Mouse (Mus musculus) B cell, adult 2 months (primary cell): ENCODE measurements at regions not wholly inside any gene's neighbourhood (a gene's known extent, or its start where the extent isn't known, plus 50 kb on each side); places are given as distances from the start of the nearest gene placed in this dataset.

Source experiments
- DNase-seq, 2 experiments: peaks; one replicate each; pipeline ENCODE4 v3.0.0; 2022

DNA sequence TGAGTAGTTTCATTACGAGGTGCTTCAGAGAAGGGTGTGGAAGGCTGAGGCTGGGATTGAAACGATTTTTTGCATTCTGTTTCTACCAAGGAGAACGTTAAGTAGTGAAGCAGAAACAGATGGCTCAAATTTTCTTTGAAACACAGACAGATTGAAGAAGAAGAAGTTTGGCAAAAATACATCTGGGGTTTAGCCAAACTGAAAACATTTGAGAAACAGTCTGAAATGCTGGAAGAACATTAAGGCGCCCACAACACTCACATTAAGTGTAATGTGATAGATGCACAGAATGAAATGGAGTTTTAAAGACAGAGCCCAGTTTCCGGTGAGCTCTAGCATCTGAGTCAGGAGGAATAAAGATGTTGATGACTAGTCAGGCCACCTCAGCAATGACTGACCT lies 275.5 kb downstream of the Gm5447 start:
- DNase-seq, result no peak

DNA sequence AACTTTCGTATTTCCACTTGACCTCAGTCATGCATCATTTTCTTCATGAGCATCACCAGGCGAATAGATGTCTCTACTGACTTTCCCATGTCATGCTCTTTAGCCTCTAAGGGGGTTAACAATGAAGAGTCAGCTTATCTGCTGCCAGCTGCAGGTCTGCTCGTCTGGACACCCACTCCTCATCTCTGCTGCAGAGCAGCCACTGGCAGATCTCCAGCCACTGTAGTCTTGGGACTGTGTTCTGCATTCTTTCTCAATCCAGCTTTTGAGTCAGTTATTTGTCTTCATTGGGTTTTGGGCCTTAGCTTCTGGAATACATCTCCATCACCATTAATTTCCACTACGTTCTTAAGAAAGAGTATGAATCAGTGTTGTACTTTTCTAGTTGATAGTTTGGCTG lies 280.0 kb downstream of the Gm5447 start:
- no peak for DNase-seq

- no peak for DNase-seq
These were observed 280.7 kb downstream of the Gm5447 start for GRCm38 (mm10) chr13:31254744-31255143.

- no peak for DNase-seq
These were observed 281.5 kb downstream of the Gm5447 start for GRCm38 (mm10) chr13:31255506-31255905.

GRCm38 (mm10) chr13:31267865-31268264 lies 288.1 kb upstream of the Foxq1 start:
- DNase-seq, result no peak

DNA sequence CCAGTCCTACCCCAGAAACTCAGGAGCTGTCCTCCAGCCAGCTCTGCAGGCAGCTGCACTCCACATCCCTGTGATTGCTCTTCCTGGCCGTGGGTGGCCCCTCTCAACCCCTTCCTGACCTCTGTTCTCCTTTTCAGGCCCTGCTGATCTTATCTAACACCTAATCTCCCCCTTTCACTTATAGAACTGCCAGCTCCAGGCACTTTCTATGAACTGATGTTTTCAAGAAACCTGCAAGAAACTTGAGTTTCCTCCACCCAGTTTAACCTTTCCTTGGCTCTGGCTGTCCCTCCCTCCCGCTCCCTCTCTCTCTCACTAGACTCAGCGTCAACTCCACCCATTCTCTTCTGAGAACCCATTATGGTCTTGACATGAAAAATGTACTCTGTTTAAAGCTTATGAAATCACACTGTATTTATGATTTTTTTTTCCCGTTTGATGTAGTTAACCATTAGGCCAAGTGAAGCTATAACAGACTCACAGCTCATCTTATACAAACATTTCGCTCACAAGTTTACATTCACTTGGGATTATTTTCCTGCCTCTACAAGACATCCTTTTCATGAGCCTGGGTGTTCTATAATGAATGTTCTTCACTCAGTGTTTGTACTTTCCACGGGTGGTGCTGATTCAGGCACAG lies 279.8 kb upstream of the Foxq1 start:
- no peak for DNase-seq

GRCm38 (mm10) chr13:31290630-31291029 lies 265.3 kb upstream of the Foxq1 start:
- no peak for DNase-seq

GRCm38 (mm10) chr13:31292584-31293387 lies 263.1 kb upstream of the Foxq1 start:
- DNase-seq, result no peak

DNA sequence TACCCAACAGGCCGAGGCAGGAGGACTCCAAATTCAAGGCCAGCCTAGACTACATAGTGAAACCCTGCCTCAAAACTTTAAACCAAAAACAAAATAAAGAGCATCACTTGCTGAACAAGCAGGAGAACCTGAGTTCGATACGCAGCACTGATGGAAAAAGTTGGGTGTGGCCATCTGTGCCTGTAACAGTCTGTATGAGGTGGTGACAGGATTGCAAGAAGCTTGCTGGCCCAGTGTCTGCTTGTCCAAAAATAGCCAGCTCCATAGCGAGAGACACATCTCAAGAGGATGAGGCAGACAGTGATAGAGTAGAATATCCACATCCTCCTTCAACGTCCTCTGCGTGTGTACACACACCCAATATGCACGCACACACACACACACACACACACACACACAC lies 261.9 kb upstream of the Foxq1 start:
- DNase-seq, result no peak

GRCm38 (mm10) chr13:31303194-31303593 lies 252.7 kb upstream of the Foxq1 start:
- no peak for DNase-seq

GRCm38 (mm10) chr13:31304286-31304865 lies 251.6 kb upstream of the Foxq1 start:
- no peak for DNase-seq

DNA sequence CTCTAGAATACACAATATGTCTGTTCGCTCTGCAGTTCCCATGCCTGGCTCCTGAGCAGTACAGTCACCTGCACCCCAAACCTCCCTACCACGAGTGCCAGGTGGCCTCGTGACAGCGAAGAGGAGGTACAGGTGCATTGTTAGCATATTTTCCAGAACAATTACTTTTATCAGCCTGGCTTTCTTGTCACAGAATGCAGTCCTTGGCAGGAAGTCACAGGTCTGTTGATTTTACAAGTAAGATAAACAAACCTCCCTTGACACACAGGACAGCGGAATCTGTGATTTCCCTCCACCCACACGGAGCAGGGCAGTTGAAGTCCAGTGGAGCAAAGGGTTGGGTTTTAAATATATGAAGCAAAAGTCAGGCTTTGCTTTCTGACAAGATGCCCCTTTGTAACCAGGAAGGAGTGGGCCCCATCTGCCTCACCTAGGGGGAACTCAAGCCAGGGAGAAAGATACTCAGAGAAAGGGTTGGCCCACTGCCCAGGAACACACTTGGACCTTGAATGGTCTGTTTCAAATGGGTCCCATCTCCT lies 246.8 kb upstream of the Foxq1 start:
- DNase-seq, result no peak

- DNase-seq, result no peak
These were observed 243.2 kb upstream of the Foxq1 start for GRCm38 (mm10) chr13:31312772-31313171.

- DNase-seq, result no peak
These were observed 242.1 kb upstream of the Foxq1 start for GRCm38 (mm10) chr13:31313821-31314220.

DNA sequence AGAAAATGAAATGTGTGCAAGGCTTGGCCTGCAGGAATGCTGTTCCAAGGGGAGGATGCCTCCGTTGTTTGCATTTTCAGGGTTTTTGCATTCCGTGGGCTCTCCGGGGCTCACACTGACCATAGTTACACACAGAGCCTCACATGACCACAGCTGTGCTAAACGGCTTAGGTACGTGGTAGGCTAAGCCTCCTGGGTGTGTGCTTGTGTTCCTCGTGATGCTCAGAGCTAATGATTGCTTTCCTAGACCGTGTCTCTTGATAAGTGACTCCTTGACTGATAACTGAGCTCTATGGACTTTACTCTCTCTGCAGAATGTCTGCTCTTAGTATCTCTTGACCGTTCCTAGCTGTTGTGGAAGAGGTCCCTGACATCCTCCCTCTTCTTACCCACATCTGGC lies 238.9 kb upstream of the Foxq1 start:
- DNase-seq, result no peak

DNA sequence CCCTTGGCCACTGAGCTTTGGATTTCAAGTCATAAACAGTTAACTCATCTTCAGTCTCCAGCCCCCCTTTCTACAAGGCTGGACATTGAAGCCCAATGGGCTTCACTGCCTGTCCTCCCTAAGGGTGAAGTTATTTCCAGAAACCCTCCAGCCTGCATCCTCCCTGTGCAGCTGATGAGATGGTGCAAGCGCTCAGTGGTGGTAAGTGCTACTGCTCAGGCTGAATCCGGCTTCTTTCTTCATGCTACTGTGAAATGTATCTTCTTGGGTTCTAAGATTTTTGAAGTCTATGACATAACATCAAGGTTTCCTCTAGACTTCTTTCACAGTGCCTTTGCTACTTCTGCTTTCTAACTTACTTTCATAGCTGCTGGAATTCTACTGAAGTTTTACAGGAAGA lies 237.9 kb upstream of the Foxq1 start:
- no peak for DNase-seq

GRCm38 (mm10) chr13:31321411-31321810 lies 234.5 kb upstream of the Foxq1 start:
- DNase-seq, result no peak

DNA sequence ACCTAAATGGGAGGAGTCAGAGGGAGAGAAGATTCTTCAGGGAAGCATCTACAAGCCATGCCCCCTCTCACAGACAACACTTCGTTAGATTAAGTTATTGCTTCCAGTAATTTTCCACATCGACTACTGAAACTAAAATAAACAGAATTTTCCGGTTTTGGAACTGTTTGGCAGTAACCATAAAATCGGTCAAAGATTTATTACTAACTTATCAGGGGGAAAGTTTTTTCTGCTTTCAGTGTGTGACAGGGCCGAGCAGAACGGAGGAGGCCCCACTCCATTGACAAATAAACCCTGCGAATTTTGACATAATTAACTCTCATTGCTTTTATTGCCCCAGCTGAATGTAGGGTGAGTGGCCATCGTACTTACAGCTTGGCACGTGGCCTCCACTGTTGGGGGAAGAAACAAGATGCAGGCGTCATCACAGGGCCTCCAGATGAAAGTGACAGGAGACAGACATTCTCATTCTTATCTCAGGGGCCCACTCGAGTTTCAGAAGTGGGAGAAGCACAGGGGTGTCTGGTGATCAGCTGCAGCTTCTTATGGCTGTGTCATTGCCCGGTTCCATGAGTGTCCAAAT lies 229.6 kb upstream of the Foxq1 start:
- no peak for DNase-seq

GRCm38 (mm10) chr13:31327511-31327951 lies 228.4 kb upstream of the Foxq1 start:
- DNase-seq, result no peak

DNA sequence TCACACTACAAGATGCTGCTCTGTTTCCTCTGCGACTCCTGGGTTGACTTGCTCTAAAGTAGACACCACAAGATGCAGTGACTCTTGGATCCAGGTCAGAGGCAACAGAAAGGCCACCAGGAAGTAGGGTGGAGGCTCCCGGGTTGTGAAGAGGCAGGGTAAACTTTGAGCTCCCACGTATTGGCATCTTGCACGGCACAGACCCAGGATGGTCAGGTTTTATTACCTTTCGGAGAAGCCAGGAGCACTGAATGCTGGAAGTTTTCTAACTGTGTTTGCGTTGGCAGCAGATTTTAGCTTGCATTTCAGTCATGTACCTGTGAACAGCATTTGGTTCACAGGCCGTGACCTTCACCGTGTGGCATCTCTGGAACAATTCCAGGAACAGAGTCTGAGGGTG lies 227.2 kb upstream of the Foxq1 start:
- no peak for DNase-seq

- DNase-seq, result no peak
These were observed 225.2 kb upstream of the Foxq1 start for GRCm38 (mm10) chr13:31330731-31331130.

DNA sequence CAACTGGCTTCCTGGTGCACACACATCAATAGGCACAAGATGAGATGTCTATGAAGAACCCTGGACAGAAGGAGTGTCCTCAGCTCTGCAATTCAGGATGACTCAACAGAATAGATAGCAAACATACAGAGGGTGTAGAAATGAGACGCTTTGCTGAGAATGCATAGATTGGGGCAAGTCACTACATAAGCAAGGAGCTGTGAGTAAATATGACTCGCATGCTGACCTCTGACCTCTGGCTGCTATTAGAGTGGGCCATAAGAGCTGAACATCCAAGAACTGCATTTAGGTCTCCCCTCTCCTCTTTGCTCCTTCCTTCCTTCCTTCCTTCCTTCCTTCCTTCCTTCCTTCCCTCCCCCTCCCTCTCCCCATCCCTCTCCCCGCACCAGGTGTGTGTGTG lies 221.0 kb upstream of the Foxq1 start:
- no peak for DNase-seq

- no peak for DNase-seq
These were observed 218.3 kb upstream of the Foxq1 start for GRCm38 (mm10) chr13:31337631-31338030.

DNA sequence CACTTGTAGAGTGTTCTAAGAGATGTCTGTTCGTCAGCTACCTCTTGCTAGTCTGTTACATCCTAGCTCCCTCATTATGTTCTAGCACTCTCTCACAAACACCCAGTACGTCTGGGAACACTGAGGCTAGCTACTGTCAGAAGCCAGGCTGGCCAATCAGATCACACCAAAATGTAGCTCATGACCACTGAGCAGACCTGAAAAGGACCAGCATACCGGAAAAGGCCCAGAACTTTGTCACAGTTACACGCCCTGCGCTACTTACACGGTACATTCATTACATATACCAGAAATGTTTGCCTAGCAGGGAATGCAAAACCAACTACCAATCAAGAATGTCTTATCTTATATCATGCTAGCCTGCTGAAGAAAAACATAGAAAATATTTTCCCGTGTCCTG lies 216.5 kb upstream of the Foxq1 start:
- no peak for DNase-seq
